Mouse (Mus musculus) testis, adult 2 months (tissue): ENCODE measurements at regions not wholly inside any gene's neighbourhood (a gene's known extent, or its start where the extent isn't known, plus 50 kb on each side); places are given as distances from the start of the nearest gene placed in this dataset.

Experiments used
- CTCF ChIP-seq: fragments of 200-500 bp; IDR thresholded peaks from 2 replicates; pipeline ENCODE4 v1.5.1; 2012; ENCODE audit warnings: low read depth, mild to moderate bottlenecking, inconsistent platforms, low read length, moderate library complexity; ENCODE audit not compliant: control insufficient read depth, insufficient read depth, insufficient replicate concordance
- POLR2A ChIP-seq: fragments of 200-500 bp; IDR thresholded peaks from 2 replicates; pipeline ENCODE4 v1.6.1; 2012; ENCODE audit warnings: low read depth, mild to moderate bottlenecking, inconsistent platforms, low read length, moderate library complexity; ENCODE audit not compliant: control insufficient read depth

DNA sequence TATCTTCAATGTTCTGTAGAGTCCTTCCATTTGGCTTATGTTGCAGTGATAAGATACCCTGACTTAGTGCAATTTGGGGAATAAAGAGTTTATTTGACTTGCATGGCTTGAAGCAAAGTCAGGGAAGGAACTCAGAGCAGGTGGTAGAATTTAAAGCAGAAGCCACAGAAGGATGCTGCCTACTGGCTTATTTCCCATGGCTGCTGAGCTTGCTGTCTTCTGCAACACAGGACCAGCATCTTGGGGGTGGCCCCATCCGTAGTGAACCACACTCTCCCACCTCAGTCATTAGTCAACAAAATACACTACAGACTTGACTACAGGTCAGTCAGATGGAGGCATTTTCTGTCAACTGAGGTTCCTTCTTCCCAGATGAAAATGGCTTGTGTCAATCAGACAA lies 819.7 kb upstream of the Chrm3 start:
- TF ChIP-seq CTCF (no peak), POLR2A (no peak)
